Mouse (Mus musculus) olfactory bulb, adult 2 months (tissue): ENCODE measurements around the gene Gm28305.

ENCODE experiments used
- CTCF ChIP-seq: fragments of 200-500 bp; IDR thresholded peaks from 2 replicates; pipeline ENCODE4 v1.5.1; 2012; ENCODE audit warnings: low read depth, mild to moderate bottlenecking, low read length, moderate library complexity; ENCODE audit not compliant: insufficient read depth
- POLR2A ChIP-seq: fragments of 200-500 bp; IDR thresholded peaks from 2 replicates; pipeline ENCODE4 v1.6.1; 2012; ENCODE audit warnings: mild to moderate bottlenecking, low read depth, low read length, moderate library complexity; ENCODE audit not compliant: insufficient read depth

DNA sequence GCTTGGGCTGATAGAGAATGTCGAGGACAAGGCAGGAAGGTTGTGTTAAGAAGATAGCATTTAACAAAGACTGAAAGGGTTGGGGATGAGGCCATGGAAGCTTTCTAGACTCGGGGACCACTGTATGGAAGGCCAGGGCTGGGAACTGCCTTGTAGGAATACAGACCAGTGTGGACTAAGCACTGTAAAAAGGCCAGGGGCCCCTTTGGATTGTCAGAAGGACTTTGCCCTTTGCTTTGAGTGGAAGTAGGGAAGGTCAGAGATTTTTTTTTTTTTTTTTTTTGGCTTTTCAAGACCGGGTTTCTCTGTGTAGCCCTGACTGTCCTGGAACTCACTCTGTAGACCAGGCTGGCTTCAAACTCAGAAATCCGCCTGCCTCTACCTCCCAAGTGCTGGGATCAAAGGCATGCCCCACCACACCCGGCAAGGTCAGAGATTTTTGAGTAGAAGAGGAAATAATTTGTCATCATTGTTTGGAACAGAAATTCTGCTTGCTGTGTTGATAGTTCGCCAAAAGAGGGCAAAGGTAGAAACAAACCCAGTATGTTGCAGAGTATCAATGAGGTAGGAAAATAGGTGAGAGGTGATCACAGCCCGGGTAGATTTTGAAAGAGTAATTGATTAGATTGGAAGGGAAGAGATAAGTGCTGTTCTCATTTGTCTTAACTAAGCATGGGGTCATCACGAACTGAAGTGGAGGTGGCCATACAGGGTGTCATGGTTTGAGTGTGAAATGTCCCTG lies 30.6 kb downstream of the Gm28305 start:
- no peak for TF ChIP-seq POLR2A
- no peak for TF ChIP-seq CTCF
